Mouse (Mus musculus): ENCODE data around the gene Spint2. TPM values are rescaled to one million over a fixed set of nuclear protein-coding genes. Genes with fewer than 3 reads are reported as not detected.

The Spint2 gene
- total RNA-seq, 2 experiments from 2014 or later, result 21.2 to 62.8 TPM

- peak; percentile 48 for ATAC-seq (replicated peaks; ENCODE audit: poor library complexity)
These were observed 402 bp upstream of the Spint2 start for GRCm38 (mm10) chr7:29282074-29282554.

- peak; percentile 53 for ATAC-seq (replicated peaks; ENCODE audit: poor library complexity)
These were observed 911 bp downstream of the Spint2 start for GRCm38 (mm10) chr7:29280801-29281200.

GRCm38 (mm10) chr7:29279924-29280323 is 1.8 kb downstream of the Spint2 start:
- ATAC-seq (replicated peaks; ENCODE audit: poor library complexity), result no peak

GRCm38 (mm10) chr7:29279261-29279660 is 2.5 kb downstream of the Spint2 start:
- no peak for ATAC-seq (replicated peaks; ENCODE audit: poor library complexity)

- no peak for ATAC-seq (replicated peaks; ENCODE audit: poor library complexity)
These were observed 4.2 kb downstream of the Spint2 start for GRCm38 (mm10) chr7:29277510-29277909.

GRCm38 (mm10) chr7:29276715-29277114 is 5.0 kb downstream of the Spint2 start:
- no peak for ATAC-seq (replicated peaks; ENCODE audit: poor library complexity)

- ATAC-seq (replicated peaks; ENCODE audit: poor library complexity), result peak; percentile 65
These were observed 9.8 kb downstream of the Spint2 start for GRCm38 (mm10) chr7:29271687-29272465.

GRCm38 (mm10) chr7:29270445-29270844 is 11.3 kb downstream of the Spint2 start:
- peak; percentile 44 for ATAC-seq (replicated peaks; ENCODE audit: poor library complexity)

GRCm38 (mm10) chr7:29266931-29267330 is 14.8 kb downstream of the Spint2 start:
- ATAC-seq (replicated peaks; ENCODE audit: poor library complexity), result no peak

GRCm38 (mm10) chr7:29265636-29266035 is 16.1 kb downstream of the Spint2 start:
- ATAC-seq (replicated peaks; ENCODE audit: poor library complexity), result no peak

GRCm38 (mm10) chr7:29263831-29264230 is 17.9 kb downstream of the Spint2 start:
- no peak for ATAC-seq (replicated peaks; ENCODE audit: poor library complexity)

- 0 out of 2 replicates have a peak, but pooled peaks have one; percentile 14 for ATAC-seq (replicated peaks; ENCODE audit: poor library complexity)
These were observed 19.6 kb downstream of the Spint2 start for GRCm38 (mm10) chr7:29262151-29262550.

- ATAC-seq (replicated peaks; ENCODE audit: poor library complexity), result no peak
These were observed 21.7 kb downstream of the Spint2 start for GRCm38 (mm10) chr7:29259781-29260730.

GRCm38 (mm10) chr7:29257368-29257767 is 24.3 kb downstream of the Spint2 start:
- no peak for ATAC-seq (replicated peaks; ENCODE audit: poor library complexity)

GRCm38 (mm10) chr7:29255875-29256274 is 25.8 kb downstream of the Spint2 start:
- ATAC-seq (replicated peaks; ENCODE audit: poor library complexity), result no peak

GRCm38 (mm10) chr7:29253842-29254241 is 27.9 kb downstream of the Spint2 start:
- peak; percentile 49; the same call in 1 of the 2 replicates for ATAC-seq (replicated peaks; ENCODE audit: poor library complexity)

- no peak for ATAC-seq (replicated peaks; ENCODE audit: poor library complexity)
These were observed 30.5 kb downstream of the Spint2 start for GRCm38 (mm10) chr7:29251166-29251565.

- 0 out of 2 replicates have a peak, but pooled peaks have one; percentile 30 for ATAC-seq (replicated peaks; ENCODE audit: poor library complexity)
These were observed 33.4 kb downstream of the Spint2 start, which contains the start of gene 2200002D01Rik for GRCm38 (mm10) chr7:29248261-29248841. TSS of gene 2200002D01Rik (minus strand) at chr7:29248466.

GRCm38 (mm10) chr7:29247706-29248105 is 34.0 kb downstream of the Spint2 start:
- ATAC-seq (replicated peaks; ENCODE audit: poor library complexity), result 0 out of 2 replicates have a peak, but pooled peaks have one; percentile 7

GRCm38 (mm10) chr7:29247314-29247700 is 34.4 kb downstream of the Spint2 start:
- ATAC-seq (replicated peaks; ENCODE audit: poor library complexity), result peak; percentile 76

Data from megakaryocyte progenitor cell, adult 5-6 weeks (primary cell).